Mouse (Mus musculus) heart, adult 2 months (tissue): Measurements from ENCODE around the gene Stat5a. TPM values are rescaled to one million over a fixed set of nuclear protein-coding genes. Genes with fewer than 3 reads are reported as not detected.

Source experiments
- DNase-seq, 2 experiments: peaks; one replicate each; pipeline ENCODE4 v3.0.0; 2021
- H3K27ac ChIP-seq: fragments of 200-600 bp; 2 replicates; pipeline ENCODE4 v1.8.1; 2022
- H3K27me3 ChIP-seq: fragments of 200-500 bp; 2 replicates; pipeline ENCODE4 v1.6.1; 2012; ENCODE audit warnings: mild to moderate bottlenecking, low read length, inconsistent platforms, mixed read lengths; ENCODE audit not compliant: control insufficient read depth, insufficient read depth
- H3K36me3 ChIP-seq: fragments of 200-500 bp; 2 replicates; pipeline ENCODE4 v1.6.1; 2012; ENCODE audit warnings: low read length, inconsistent platforms; ENCODE audit not compliant: control insufficient read depth, insufficient read depth
- H3K4me1 ChIP-seq: fragments of 200-500 bp; 2 replicates; pipeline ENCODE4 v1.6.1; 2011; ENCODE audit warnings: low read length; ENCODE audit not compliant: control insufficient read depth, insufficient read depth
- H3K4me3 ChIP-seq: fragments of 200-600 bp; 2 replicates; pipeline ENCODE4 v1.8.1; 2022
- H3K79me2 ChIP-seq: fragments of 200-500 bp; replicated peaks from 2 replicates; pipeline ENCODE4 v1.6.1; 2012; ENCODE audit warnings: mild to moderate bottlenecking, inconsistent platforms, low read length, moderate library complexity, mixed read lengths; ENCODE audit not compliant: control insufficient read depth, insufficient read depth
- H3K9ac ChIP-seq: fragments of 200-500 bp; 2 replicates; pipeline ENCODE4 v1.6.1; 2012; ENCODE audit warnings: low read depth, mild to moderate bottlenecking, control low read depth, inconsistent platforms, low read length, mixed read lengths
- CTCF ChIP-seq: fragments of 200-600 bp; IDR thresholded peaks from 2 replicates; pipeline ENCODE4 v1.8.1; 2022; ENCODE audit warnings: antibody characterized with exemption, mild to moderate bottlenecking, moderate library complexity
- EP300 ChIP-seq: fragments of 200-500 bp; IDR thresholded peaks from 2 replicates; pipeline ENCODE4 v1.6.1; 2011; ENCODE audit warnings: low read depth, low read length, control low read depth; ENCODE audit not compliant: insufficient read depth
- POLR2A ChIP-seq: fragments of 200-500 bp; IDR thresholded peaks from 2 replicates; pipeline ENCODE4 v1.6.1; 2011; ENCODE audit warnings: mild to moderate bottlenecking, low read depth, low read length, control low read depth; ENCODE audit not compliant: insufficient read depth
- WGBS: fragments of 180-500 bp; shearing (Covaris S2); methylation state at CpG from one replicate; pipeline ENCODE4 v1.1.7; 2018; 5-methylcytosine and 5-hydroxymethylcytosine counted together
- intact Hi-C: fragments of 180-260 bp; cut with DNase I; formaldehyde crosslinking; loops from one replicate; pipeline ENCODE4 v1.15.1; 2025
- long read RNA-seq: library from polyadenylated mRNA; stranded (forward); transcript quantifications from one replicate; pipeline ENCODE4 v2.0.0, GENCODE M21; 2021
- polyA plus RNA-seq: library from polyadenylated mRNA; depleted of rRNA; stranded (reverse); fragments of >200 nt; gene quantifications from 2 replicates; pipeline ENCODE4 v1.2.3, GENCODE M21; 2012; rRNA removed
- total RNA-seq, 2 experiments: library from RNA; stranded (reverse); gene quantifications; 2 replicates each; pipeline ENCODE4 v1.2.3; 2021

Stat5a gene
- total RNA-seq (10 to 100 TPM; 20.3 to 22.3 TPM), polyA plus RNA-seq (24.3 and 26.6 TPM in 2 replicates)
- long read RNA-seq, transcript Stat5a-201 (20 exons, 3,888 nt): major isoform, 17 of 29 reads
- long read RNA-seq, partial matches to known transcripts: 5 of 29 reads
- long read RNA-seq, other reads (novel, unspliced or antisense): 4 of 29 reads

- intact Hi-C loops: no loop called here
- TF ChIP-seq CTCF (no peak), EP300 (0 out of 2 replicates have a peak, but pooled peaks have one; percentile 27), POLR2A (peak; percentile 39; the same call in 1 of the 2 replicates)
- Histone ChIP-seq H3K27ac (peak within 1 kb of the TSS; percentile 84), H3K27me3 (no peaks in the 10 kb centered on the region), H3K9ac (peak within 1 kb of the TSS; percentile 74), H3K79me2 (no peaks in the 10 kb centered on the region), H3K4me1 (peaks cover 6% of the 10 kb centered on the region), H3K36me3 (no peaks in the 10 kb centered on the region), H3K4me3 (peak within 1 kb of the TSS; percentile 58)
- DNase-seq: peak; percentile 80 to 87
- WGBS: 32% methylated on average over 9 of the region's 9 CpGs
Measured at GRCm38 (mm10) chr11:100858935-100859578, at the start of gene Stat5a. Gene Stat5a (plus strand): TSS chr11:100859351.

GRCm38 (mm10) chr11:100810516-100810915, 48.6 kb upstream of the Stat5a start:
- WGBS: 52% methylated on average over 9 of the region's 9 CpGs
- Histone ChIP-seq H3K4me1 (peaks cover 9% of the 10 kb centered on the region), H3K4me3 (no peak overlapping the region), H3K27me3 (no peaks in the 10 kb centered on the region), H3K79me2 (peaks cover 1% of the 10 kb centered on the region; the same call in 1 of the 2 replicates), H3K9ac (no peak overlapping the region), H3K36me3 (peaks cover 5% of the 10 kb centered on the region; the same call in 1 of the 2 replicates), H3K27ac (peak overlapping the region; percentile 58)
- DNase-seq: peak in 1 of 2 experiments; percentile 43
- intact Hi-C loops: loop anchor here (5.0 kb wide), 1 partner anchor 37 kb away; no protein-coding TSS in a partner anchor
- TF ChIP-seq EP300 (no peak), CTCF (no peak), POLR2A (no peak)

- Histone ChIP-seq H3K27me3 (no peaks in the 10 kb centered on the region), H3K4me1 (peaks cover 9% of the 10 kb centered on the region), H3K79me2 (peaks cover 1% of the 10 kb centered on the region; the same call in 1 of the 2 replicates), H3K9ac (no peak overlapping the region), H3K36me3 (peaks cover 3% of the 10 kb centered on the region; the same call in 1 of the 2 replicates), H3K4me3 (no peak overlapping the region), H3K27ac (peak overlapping the region; percentile 53)
- DNase-seq: no peak
- TF ChIP-seq POLR2A (no peak), CTCF (peak; percentile 59)
- intact Hi-C loops: loop anchor here (5.0 kb wide), 1 partner anchor 36 kb away; no protein-coding TSS in a partner anchor
- 74% methylated on average over 2 of the region's 2 CpGs for WGBS
Measured at GRCm38 (mm10) chr11:100811132-100811531, 48.0 kb upstream of the Stat5a start.

- WGBS: 40% methylated on average over 13 of the region's 13 CpGs
- Histone ChIP-seq H3K4me3 (no peak overlapping the region), H3K27me3 (no peaks in the 10 kb centered on the region), H3K36me3 (no peaks in the 10 kb centered on the region), H3K27ac (peak overlapping the region; percentile 53), H3K4me1 (peaks cover 10% of the 10 kb centered on the region), H3K9ac (peak overlapping the region; percentile 14; the same call in 1 of the 2 replicates), H3K79me2 (peaks cover 5% of the 10 kb centered on the region)
- TF ChIP-seq CTCF (peak; percentile 43), POLR2A (no peak), EP300 (no peak)
- intact Hi-C loops: loop anchor here (2.0 to 5.0 kb wide), 2 partner anchors 24 to 33 kb away; no protein-coding TSS in a partner anchor
- DNase-seq: peak; percentile 74 to 85
Measured at GRCm38 (mm10) chr11:100814498-100814897, 44.7 kb upstream of the Stat5a start.

- WGBS: 69% methylated on average over 3 of the region's 3 CpGs
- no peaks in the 10 kb centered on the region for H3K36me3 ChIP-seq
- intact Hi-C loops: no loop called here
- peaks cover 17% of the 10 kb centered on the region for H3K4me1 ChIP-seq
- H3K79me2 ChIP-seq: peaks cover 9% of the 10 kb centered on the region
- no peak overlapping the region for H3K9ac ChIP-seq
- no peak overlapping the region for H3K4me3 ChIP-seq
- peak overlapping the region; percentile 34; the same call in 1 of the 2 replicates for H3K27ac ChIP-seq
- no peak for DNase-seq
- no peak for TF ChIP-seq EP300
- no peak for TF ChIP-seq CTCF
- TF ChIP-seq POLR2A: no peak
- H3K27me3 ChIP-seq: no peaks in the 10 kb centered on the region
Measured at GRCm38 (mm10) chr11:100816342-100816741, 42.8 kb upstream of the Stat5a start.

- peaks cover 21% of the 10 kb centered on the region for H3K4me1 ChIP-seq
- H3K27me3 ChIP-seq: no peaks in the 10 kb centered on the region
- no peak overlapping the region for H3K4me3 ChIP-seq
- H3K27ac ChIP-seq: peak overlapping the region; percentile 34; the same call in 1 of the 2 replicates
- intact Hi-C loops: no loop called here
- no peak overlapping the region for H3K9ac ChIP-seq
- TF ChIP-seq EP300: no peak
- no peak for TF ChIP-seq POLR2A
- TF ChIP-seq CTCF: no peak
- peaks cover 2% of the 10 kb centered on the region; the same call in 1 of the 2 replicates for H3K36me3 ChIP-seq
- WGBS: 53% methylated on average over 4 of the region's 4 CpGs
- no peak for DNase-seq
- H3K79me2 ChIP-seq: peaks cover 10% of the 10 kb centered on the region
Measured at GRCm38 (mm10) chr11:100816801-100817200, 42.4 kb upstream of the Stat5a start.
